Comparison of ENCODE assay signal across 35 mouse cellular contexts in the genomic region with DNA sequence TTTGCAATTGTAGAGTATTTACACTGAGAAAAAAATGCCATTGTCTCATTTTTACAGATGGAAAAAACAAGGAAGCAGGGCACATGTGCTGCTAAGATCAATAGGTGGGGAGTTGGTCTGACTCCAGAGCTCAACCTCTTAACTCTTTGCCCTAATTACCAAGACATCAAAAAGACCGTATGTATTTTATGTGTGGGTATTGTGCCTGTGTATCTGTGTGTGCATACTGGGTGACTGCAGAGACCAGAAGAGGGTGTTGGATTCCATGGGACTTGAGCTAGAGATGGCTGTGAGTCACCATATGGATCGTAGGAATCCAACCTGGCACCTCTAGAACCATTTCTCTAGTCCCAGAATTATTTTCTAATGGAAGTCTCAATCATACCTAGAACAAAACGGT. TPM values are rescaled to one million over a fixed set of nuclear protein-coding genes. Genes with fewer than 3 reads are reported as not detected.
"Had no signal": no experiment of that assay in that cellular context is flagged by ENCODE, and none has a peak within 500 bp of the region (broad histone marks: within the 10 kb centered on the region; RNA-seq: fewer than 3 reads in every experiment).

No protein-coding gene starts in this region.

- H3K36me3 ChIP-seq: limb, embryonic 10.5 days; limb, embryonic 13.5 days; limb, embryonic 15.5 days; liver, embryonic 13.5 days; liver, embryonic 15.5 days; lung, embryonic 15.5 days; midbrain, embryonic 12.5 days; midbrain, embryonic 13.5 days; midbrain, embryonic 15.5 days had no signal

- H3K9me3 ChIP-seq: limb, embryonic 10.5 days; limb, embryonic 12.5 days; limb, embryonic 13.5 days; limb, embryonic 15.5 days; liver, embryonic 12.5 days; liver, embryonic 13.5 days; liver, embryonic 15.5 days; lung, embryonic 15.5 days; megakaryocyte, embryonic 14.5 days; midbrain, embryonic 10.5 days; midbrain, embryonic 12.5 days; midbrain, embryonic 13.5 days; midbrain, embryonic 15.5 days had no signal

- DNase-seq: left cerebral cortex, postnatal 4 days; liver; liver, embryonic 13.5 days; liver, postnatal 0 days; lung, adult 18-20 months; lung, adult 2 months; lung, embryonic 14.5 days; lung, postnatal 10 days; lung, postnatal 14 days; lung, postnatal 36 days; lung, postnatal 4 days; midbrain, embryonic 14.5 days had no signal

- H3K27ac ChIP-seq: limb, embryonic 10.5 days; limb, embryonic 12.5 days; limb, embryonic 13.5 days; limb, embryonic 15.5 days; liver, embryonic 12.5 days; liver, embryonic 13.5 days; liver, embryonic 14.5 days; liver, embryonic 15.5 days; lung, embryonic 15.5 days; macrophage; midbrain, embryonic 10.5 days; midbrain, embryonic 12.5 days; midbrain, embryonic 13.5 days; midbrain, embryonic 15.5 days had no signal

- H3K9ac ChIP-seq: limb, embryonic 12.5 days; limb, embryonic 13.5 days; limb, embryonic 15.5 days; liver, embryonic 12.5 days; liver, embryonic 13.5 days; liver, embryonic 14.5 days; liver, embryonic 15.5 days; liver, postnatal 0 days; lung, embryonic 14.5 days; lung, embryonic 15.5 days; midbrain, embryonic 12.5 days; midbrain, embryonic 13.5 days; midbrain, embryonic 15.5 days had no signal

- ATAC-seq: liver, embryonic 12.5 days; liver, postnatal 0 days; lung, postnatal 0 days; midbrain, embryonic 13.5 days; midbrain, embryonic 15.5 days; midbrain, embryonic 16.5 days had no signal

- H3K4me1 ChIP-seq: limb, embryonic 10.5 days; limb, embryonic 12.5 days; limb, embryonic 13.5 days; limb, embryonic 15.5 days; liver, embryonic 12.5 days; liver, embryonic 13.5 days; liver, embryonic 15.5 days; lung, embryonic 15.5 days; midbrain, embryonic 10.5 days; midbrain, embryonic 12.5 days had no signal

- H3K4me2 ChIP-seq: limb, embryonic 12.5 days; limb, embryonic 13.5 days; limb, embryonic 15.5 days; liver, embryonic 11.5 days; liver, embryonic 12.5 days; liver, embryonic 13.5 days; liver, embryonic 15.5 days; lung, embryonic 14.5 days; lung, embryonic 15.5 days; midbrain, embryonic 11.5 days; midbrain, embryonic 12.5 days; midbrain, embryonic 13.5 days; midbrain, embryonic 15.5 days had no signal

- H3K4me3 ChIP-seq: limb, embryonic 10.5 days; limb, embryonic 12.5 days; limb, embryonic 13.5 days; limb, embryonic 15.5 days; liver, embryonic 12.5 days; liver, embryonic 13.5 days; liver, embryonic 15.5 days; lung, embryonic 15.5 days; megakaryocyte, embryonic 14.5 days; midbrain, embryonic 10.5 days; midbrain, embryonic 12.5 days; midbrain, embryonic 13.5 days; midbrain, embryonic 15.5 days; myocyte had no signal

- H3K27me3 ChIP-seq: limb, embryonic 12.5 days; limb, embryonic 13.5 days; limb, embryonic 15.5 days; liver, embryonic 12.5 days; liver, embryonic 13.5 days; liver, embryonic 15.5 days; lung, embryonic 15.5 days; megakaryocyte, embryonic 14.5 days; midbrain, embryonic 12.5 days; midbrain, embryonic 13.5 days; midbrain, embryonic 15.5 days had no signal

RNA-seq across cellular contexts. Expression of a gene that starts 12.4 kb away (rescaled TPM):
- total RNA-seq: liver, adult 2 months; megakaryocyte progenitor cell, adult 5-6 weeks; megakaryocyte, adult 5-6 weeks; monocyte, adult 5-6 weeks had no signal
- polyA plus RNA-seq: liver, adult 2 months; macrophage had no signal
